Mouse (Mus musculus) testis, adult 2 months (tissue): Measurements from ENCODE around the gene Psmf1. TPM values are rescaled to one million over a fixed set of nuclear protein-coding genes. Genes with fewer than 3 reads are reported as not detected.
A peak's percentile ranks its signal among the peaks of the same experiment; 100 is the strongest.

Experiments
- H3K27ac ChIP-seq: fragments of 200-500 bp; 2 replicates; pipeline ENCODE4 v1.5.1; 2012; ENCODE audit warnings: low read depth, low read length; ENCODE audit not compliant: control insufficient read depth, insufficient read depth
- H3K27me3 ChIP-seq: fragments of 200-500 bp; 2 replicates; pipeline ENCODE4 v1.6.1; 2012; ENCODE audit warnings: mild to moderate bottlenecking, low read length, moderate library complexity; ENCODE audit not compliant: control insufficient read depth, insufficient read depth
- H3K36me3 ChIP-seq: fragments of 200-500 bp; 2 replicates; pipeline ENCODE4 v1.6.1; 2012; ENCODE audit warnings: mild to moderate bottlenecking, low read length; ENCODE audit not compliant: control insufficient read depth, insufficient read depth
- H3K4me1 ChIP-seq: fragments of 200-500 bp; 2 replicates; pipeline ENCODE4 v1.6.1; 2012; ENCODE audit warnings: low read length; ENCODE audit not compliant: control insufficient read depth, insufficient read depth
- H3K4me3 ChIP-seq: fragments of 200-500 bp; 2 replicates; pipeline ENCODE4 v1.5.1; 2012; ENCODE audit warnings: low read depth, mild to moderate bottlenecking, low read length, moderate library complexity, mixed read lengths; ENCODE audit not compliant: control insufficient read depth
- CTCF ChIP-seq: fragments of 200-500 bp; IDR thresholded peaks from 2 replicates; pipeline ENCODE4 v1.5.1; 2012; ENCODE audit warnings: low read depth, mild to moderate bottlenecking, inconsistent platforms, low read length, moderate library complexity; ENCODE audit not compliant: control insufficient read depth, insufficient read depth, insufficient replicate concordance
- POLR2A ChIP-seq: fragments of 200-500 bp; IDR thresholded peaks from 2 replicates; pipeline ENCODE4 v1.6.1; 2012; ENCODE audit warnings: low read depth, mild to moderate bottlenecking, inconsistent platforms, low read length, moderate library complexity; ENCODE audit not compliant: control insufficient read depth
- polyA plus RNA-seq: library from polyadenylated mRNA; depleted of rRNA; stranded (reverse); fragments of >200 nt; gene quantifications from 2 replicates; pipeline ENCODE4 v1.2.3, GENCODE M21; 2012; rRNA removed

Gene Psmf1
- 1,270 and 1,285 TPM in 2 replicates for polyA plus RNA-seq

DNA sequence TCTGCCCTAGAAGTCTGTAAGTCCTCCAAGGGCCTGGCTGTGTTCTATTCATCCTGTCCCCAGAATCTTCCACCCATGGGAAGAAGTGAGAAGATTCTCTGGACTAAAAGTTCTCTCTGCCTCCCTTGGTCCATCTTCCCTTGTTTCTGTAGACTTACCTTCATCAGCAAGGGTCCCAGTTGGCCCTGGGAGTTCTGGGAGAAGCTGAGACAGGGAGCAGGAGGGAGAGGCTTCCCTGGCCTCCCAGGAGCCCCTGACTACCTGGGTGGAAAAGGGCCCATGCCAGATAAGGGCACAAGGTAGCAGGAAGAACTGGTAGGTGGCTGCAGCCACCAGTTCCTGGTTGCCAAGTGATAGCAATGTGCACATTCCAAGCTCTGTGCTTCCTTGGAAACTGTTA lies at the start of gene Psmf1:
Gene Psmf1 (minus strand): TSS at position 342 of the 400 bp plus-strand sequence.
- TF ChIP-seq POLR2A: peak; percentile 15; the same call in 1 of the 2 replicates
- TF ChIP-seq CTCF: no peak
- Histone ChIP-seq H3K4me1 (no peaks in the 10 kb centered on the region; the same call in 1 of the 2 replicates), H3K27ac (peak within 1 kb of the TSS; percentile 71), H3K36me3 (no peaks in the 10 kb centered on the region), H3K27me3 (no peaks in the 10 kb centered on the region), H3K4me3 (peak within 1 kb of the TSS; percentile 75)

GRCm38 (mm10) chr2:151791156-151791555 lies 47.2 kb upstream of the Psmf1 start:
- Histone ChIP-seq H3K27me3 (no peaks in the 10 kb centered on the region), H3K4me1 (no peaks in the 10 kb centered on the region), H3K27ac (no peak overlapping the region), H3K4me3 (no peak overlapping the region), H3K36me3 (no peaks in the 10 kb centered on the region)
- no peak for TF ChIP-seq POLR2A
- no peak for TF ChIP-seq CTCF

DNA sequence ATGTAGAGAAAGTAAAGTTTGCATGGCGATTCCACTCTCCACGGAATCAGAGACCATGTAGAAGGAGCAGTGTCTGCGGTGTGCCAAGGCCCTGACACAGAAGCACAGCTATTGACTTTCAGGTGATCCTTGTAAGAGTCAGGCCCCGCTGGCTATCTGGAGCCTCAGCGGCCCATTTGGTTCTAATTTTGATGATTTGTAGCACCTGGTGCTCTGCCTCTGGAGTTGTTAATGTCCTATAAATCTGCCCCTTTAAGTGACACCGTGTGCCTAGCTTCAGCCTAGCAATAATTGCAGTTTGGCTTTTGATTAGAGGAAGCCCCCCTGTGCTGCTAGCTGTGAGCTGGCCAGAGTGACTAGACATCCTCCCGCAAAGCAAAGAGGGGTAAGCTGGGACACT lies 46.2 kb upstream of the Psmf1 start:
- Histone ChIP-seq H3K4me3 (no peak overlapping the region), H3K27me3 (no peaks in the 10 kb centered on the region), H3K4me1 (no peaks in the 10 kb centered on the region), H3K27ac (no peak overlapping the region), H3K36me3 (no peaks in the 10 kb centered on the region)
- no peak for TF ChIP-seq POLR2A
- no peak for TF ChIP-seq CTCF

- no peaks in the 10 kb centered on the region for H3K27me3 ChIP-seq
- H3K36me3 ChIP-seq: no peaks in the 10 kb centered on the region
- no peaks in the 10 kb centered on the region for H3K4me1 ChIP-seq
- TF ChIP-seq CTCF: no peak
- TF ChIP-seq POLR2A: no peak
- H3K4me3 ChIP-seq: no peak overlapping the region
- no peak overlapping the region for H3K27ac ChIP-seq
Measured at GRCm38 (mm10) chr2:151788221-151788977, 44.4 kb upstream of the Psmf1 start.

- no peak overlapping the region for H3K27ac ChIP-seq
- H3K36me3 ChIP-seq: no peaks in the 10 kb centered on the region
- 0 out of 2 replicates have a peak, but pooled peaks cover 3% of the 10 kb centered on the region for H3K4me1 ChIP-seq
- no peaks in the 10 kb centered on the region for H3K27me3 ChIP-seq
- TF ChIP-seq POLR2A (no peak), CTCF (no peak)
- no peak overlapping the region for H3K4me3 ChIP-seq
Measured at GRCm38 (mm10) chr2:151783493-151783892, 39.5 kb upstream of the Psmf1 start.

GRCm38 (mm10) chr2:151777366-151777765 lies 33.4 kb upstream of the Psmf1 start:
- H3K4me1 ChIP-seq: peaks cover 5% of the 10 kb centered on the region; the same call in 1 of the 2 replicates

GRCm38 (mm10) chr2:151773476-151773875 lies 29.5 kb upstream of the Psmf1 start:
- Histone ChIP-seq H3K27me3 (no peaks in the 10 kb centered on the region), H3K4me1 (peaks cover 2% of the 10 kb centered on the region; the same call in 1 of the 2 replicates)

More at GRCm38 (mm10) chr2:151777366-151777765, 33.4 kb upstream of the Psmf1 start:
- no peak overlapping the region for H3K4me3 ChIP-seq
- no peak overlapping the region for H3K27ac ChIP-seq
- TF ChIP-seq POLR2A: no peak
- no peak for TF ChIP-seq CTCF
- no peaks in the 10 kb centered on the region for H3K27me3 ChIP-seq
- H3K36me3 ChIP-seq: no peaks in the 10 kb centered on the region

DNA sequence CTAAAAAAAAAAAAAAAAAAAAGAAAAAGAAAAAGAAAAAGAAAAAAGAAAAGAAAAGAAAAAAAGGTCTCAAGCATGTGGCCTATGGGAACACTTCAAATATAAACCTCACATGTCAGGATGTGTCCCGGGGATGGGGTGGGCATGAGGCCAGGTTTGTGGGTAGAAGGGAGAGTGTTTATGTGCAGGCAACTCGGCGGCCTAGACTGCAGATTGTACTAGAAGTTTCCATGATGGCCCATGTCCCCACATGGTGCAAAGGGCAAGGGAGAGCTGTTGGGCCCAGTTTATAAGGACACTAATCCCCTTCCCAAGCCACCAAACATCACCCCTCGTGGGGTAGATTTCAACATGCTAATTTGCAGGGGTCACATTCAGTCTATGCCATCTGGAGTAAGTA lies 28.2 kb upstream of the Psmf1 start:
- Histone ChIP-seq H3K27me3 (no peaks in the 10 kb centered on the region), H3K4me1 (peaks cover 2% of the 10 kb centered on the region; the same call in 1 of the 2 replicates), H3K27ac (no peak overlapping the region), H3K36me3 (no peaks in the 10 kb centered on the region), H3K4me3 (no peak overlapping the region)
- no peak for TF ChIP-seq CTCF
- no peak for TF ChIP-seq POLR2A

More at GRCm38 (mm10) chr2:151773476-151773875, 29.5 kb upstream of the Psmf1 start:
- Histone ChIP-seq H3K36me3 (no peaks in the 10 kb centered on the region), H3K4me3 (no peak overlapping the region), H3K27ac (no peak overlapping the region)
- TF ChIP-seq POLR2A (no peak), CTCF (no peak)
